Mouse (Mus musculus): ENCODE results near the gene Spink8. TPM values are rescaled to one million over a fixed set of nuclear protein-coding genes. Genes with fewer than 3 reads are reported as not detected.

The Spink8 gene
- not detected for polyA plus RNA-seq (2014; fragmentation: Illumina TruSeq; extraction: RNeasy Lipid Tissue Mini Kit (QIAGEN cat#74804); ENCODE audit: low read depth, low replicate concordance)

GRCm38 (mm10) chr9:109811980-109812379, at the start of gene Spink8:
TSS of gene Spink8 (plus strand) at chr9:109812280.

GRCm38 (mm10) chr9:109790570-109790969, 21.5 kb upstream of the Spink8 start, which contains the start of gene Fbxw27:
TSS of gene Fbxw27 (minus strand) at chr9:109790670.

GRCm38 (mm10) chr9:109832391-109833087, 20.5 kb downstream of the Spink8 start, which contains the start of gene Nme6:
TSS of gene Nme6 (plus strand) at chr9:109832749.

GRCm38 (mm10) chr9:109849312-109849758, 37.3 kb downstream of the Spink8 start, which contains the start of gene Camp:
TSS of gene Camp (minus strand) at chr9:109849617.

GRCm38 (mm10) chr9:109874797-109875691, 63.0 kb downstream of the Spink8 start, which contains the start of gene Cdc25a:
TSS of gene Cdc25a (plus strand) at chr9:109875579.

Other genes starting within 250 kb of the Spink8 start
- not detected for gene Fbxw15, start 244.0 kb upstream of the Spink8 start, polyA plus RNA-seq (2014; fragmentation: Illumina TruSeq; extraction: RNeasy Lipid Tissue Mini Kit (QIAGEN cat#74804); ENCODE audit: low read depth, low replicate concordance)
- gene Fbxw24, start 186.2 kb upstream of the Spink8 start, polyA plus RNA-seq (2014; fragmentation: Illumina TruSeq; extraction: RNeasy Lipid Tissue Mini Kit (QIAGEN cat#74804); ENCODE audit: low read depth, low replicate concordance) = not detected
- not detected for gene Fbxw25, start 147.6 kb upstream of the Spink8 start, polyA plus RNA-seq (2014; fragmentation: Illumina TruSeq; extraction: RNeasy Lipid Tissue Mini Kit (QIAGEN cat#74804); ENCODE audit: low read depth, low replicate concordance)
- gene Fbxw18, start 109.6 kb upstream of the Spink8 start, polyA plus RNA-seq (2014; fragmentation: Illumina TruSeq; extraction: RNeasy Lipid Tissue Mini Kit (QIAGEN cat#74804); ENCODE audit: low read depth, low replicate concordance) = not detected
- gene Fbxw26, start 66.2 kb upstream of the Spink8 start, polyA plus RNA-seq (2014; fragmentation: Illumina TruSeq; extraction: RNeasy Lipid Tissue Mini Kit (QIAGEN cat#74804); ENCODE audit: low read depth, low replicate concordance) = not detected
- gene Fbxw27, start 21.6 kb upstream of the Spink8 start, polyA plus RNA-seq (2014; fragmentation: Illumina TruSeq; extraction: RNeasy Lipid Tissue Mini Kit (QIAGEN cat#74804); ENCODE audit: low read depth, low replicate concordance) = not detected
- 30.3 TPM for gene Nme6, start 20.5 kb downstream of the Spink8 start, polyA plus RNA-seq (2014; fragmentation: Illumina TruSeq; extraction: RNeasy Lipid Tissue Mini Kit (QIAGEN cat#74804); ENCODE audit: low read depth, low replicate concordance)
- gene Camp, start 37.3 kb downstream of the Spink8 start, polyA plus RNA-seq (2014; fragmentation: Illumina TruSeq; extraction: RNeasy Lipid Tissue Mini Kit (QIAGEN cat#74804); ENCODE audit: low read depth, low replicate concordance) = not detected
- 4.0 TPM for gene Cdc25a, start 63.3 kb downstream of the Spink8 start, polyA plus RNA-seq (2014; fragmentation: Illumina TruSeq; extraction: RNeasy Lipid Tissue Mini Kit (QIAGEN cat#74804); ENCODE audit: low read depth, low replicate concordance)
- 202 TPM for gene Map4, start 119.2 kb downstream of the Spink8 start, polyA plus RNA-seq (2014; fragmentation: Illumina TruSeq; extraction: RNeasy Lipid Tissue Mini Kit (QIAGEN cat#74804); ENCODE audit: low read depth, low replicate concordance)